Mouse (Mus musculus) heart, postnatal 0 days (tissue): Measurements from ENCODE around the gene Gm20219.

Source experiments
- CTCF ChIP-seq: IDR thresholded peaks from 2 replicates; pipeline ENCODE4 v1.5.1; 2016; ENCODE audit warnings: antibody characterized with exemption, control low read depth, low read depth
- EP300 ChIP-seq: IDR thresholded peaks from 2 replicates; pipeline ENCODE4 v1.6.1; 2016; ENCODE audit warnings: antibody characterized with exemption, low read depth

DNA sequence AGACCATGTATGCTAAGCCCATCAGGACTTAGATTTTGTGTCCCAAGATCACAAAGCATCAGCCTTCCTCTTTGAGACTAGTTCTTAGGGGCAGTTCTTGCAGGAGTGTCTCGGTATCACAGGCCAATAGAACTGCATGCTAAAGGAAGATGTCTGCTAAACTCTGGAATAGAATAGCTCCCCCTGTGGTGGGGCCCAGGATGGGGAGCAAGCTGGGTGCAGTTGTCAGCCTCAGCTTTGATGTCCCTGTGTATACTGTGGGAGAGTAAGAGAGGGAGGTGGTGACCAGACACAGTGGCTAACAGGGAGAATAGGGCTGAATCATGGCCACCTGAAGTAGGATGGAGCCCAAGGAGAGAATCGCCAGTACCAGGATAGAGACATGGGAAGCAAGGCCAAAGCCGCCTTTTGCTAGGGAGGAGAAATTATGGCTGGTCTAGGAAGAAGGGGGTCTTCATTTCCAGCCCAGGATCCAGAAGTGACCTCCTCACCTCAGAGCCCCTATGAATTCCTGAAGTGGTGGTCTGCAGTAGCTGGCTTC is 10.4 kb downstream of the Gm20219 start:
- TF ChIP-seq CTCF (no peak), EP300 (no peak)
